In the genomic region with DNA sequence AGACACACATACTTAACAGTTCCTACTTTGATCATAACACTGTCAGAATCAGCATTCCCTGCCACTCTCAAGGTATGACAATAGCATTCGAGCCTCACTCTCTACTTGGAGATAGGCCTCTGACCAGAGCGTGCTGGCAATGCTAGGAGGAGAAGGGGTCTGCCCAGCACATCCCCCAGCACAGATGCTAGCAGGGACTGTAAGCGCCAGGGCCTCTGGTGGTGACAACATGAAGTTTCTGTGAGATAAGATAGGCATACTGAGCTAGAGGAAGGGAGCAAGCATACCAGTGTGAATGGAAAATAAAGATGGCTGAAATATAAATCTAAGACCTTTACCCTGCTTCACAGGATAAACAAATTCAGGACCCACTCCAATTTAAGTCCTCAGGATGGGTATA, we compare ENCODE assay signal across 23 mouse cellular contexts. TPM values are rescaled to one million over a fixed set of nuclear protein-coding genes. Genes with fewer than 3 reads are reported as not detected.
A peak's percentile ranks its signal among the peaks of the same experiment; 100 is the strongest.
DNase-seq lines count a peak whose midpoint lies in the region; ATAC-seq and TF ChIP-seq lines count a peak whose summit lies in the region.
"Had no signal": no experiment of that assay in that cellular context is flagged by ENCODE, and none has a peak within 500 bp of the region (broad histone marks: within the 10 kb centered on the region; RNA-seq: fewer than 3 reads in every experiment).

No protein-coding gene starts in this region.

- no peak overlapping the region for H3K4me3 ChIP-seq in forebrain, postnatal 0 days (ENCODE audit: low read depth, low read length)
- no peak overlapping the region for H3K4me3 ChIP-seq in forebrain, embryonic 14.5 days (ENCODE audit: low read depth, low read length)
- no peak overlapping the region for H3K4me3 ChIP-seq in heart, embryonic 16.5 days (ENCODE audit: low read length)
- H3K4me3 ChIP-seq in liver, embryonic 16.5 days (ENCODE audit: low read depth, low read length), result no peak overlapping the region
- H3K4me3 ChIP-seq in hindbrain, embryonic 13.5 days, result no peak overlapping the region
- H3K4me3 ChIP-seq: gastrocnemius, adult 2 months; midbrain, embryonic 15.5 days; myocyte had no signal

- no peaks in the 10 kb centered on the region for H3K27me3 ChIP-seq in forebrain, postnatal 0 days (ENCODE audit: insufficient read depth, low read length)
- H3K27me3 ChIP-seq in forebrain, embryonic 14.5 days (replicated peaks; ENCODE audit: control insufficient read depth, insufficient read depth, low read length), result no peaks in the 10 kb centered on the region
- H3K27me3 ChIP-seq in heart, embryonic 16.5 days (ENCODE audit: control insufficient read depth, insufficient read depth, low read length), result no peaks in the 10 kb centered on the region
- H3K27me3 ChIP-seq in liver, embryonic 16.5 days (ENCODE audit: control insufficient read depth, insufficient read depth, low read depth, low read length), result no peaks in the 10 kb centered on the region
- H3K27me3 ChIP-seq in hindbrain, embryonic 13.5 days, result no peaks in the 10 kb centered on the region
- H3K27me3 ChIP-seq: midbrain, embryonic 15.5 days; Patski had no signal

- H3K9ac ChIP-seq in forebrain, postnatal 0 days, result no peak overlapping the region
- no peak overlapping the region for H3K9ac ChIP-seq in forebrain, embryonic 14.5 days (ENCODE audit: low read length)
- no peak overlapping the region for H3K9ac ChIP-seq in heart, embryonic 16.5 days (ENCODE audit: low read length)
- peak overlapping the region; percentile 25; the same call in 1 of the 2 replicates for H3K9ac ChIP-seq in liver, embryonic 16.5 days (ENCODE audit: low read depth, low read length)
- H3K9ac ChIP-seq in hindbrain, embryonic 13.5 days, result no peak overlapping the region
- H3K9ac ChIP-seq: midbrain, embryonic 15.5 days had no signal

- peak; percentile 30; the same call in 1 of the 2 replicates for ATAC-seq in forebrain, postnatal 0 days
- ATAC-seq in forebrain, embryonic 14.5 days, result no peak
- ATAC-seq in heart, embryonic 16.5 days (replicated peaks; ENCODE audit: extremely low read depth, insufficient read depth, low FRiP score), result peak; percentile 82
- 0 out of 2 replicates have a peak, but pooled peaks have one; percentile 32 for ATAC-seq in common myeloid progenitor, adult 5-6 weeks (replicated peaks; ENCODE audit: low read depth, poor library complexity, severe bottlenecking)
- peak; percentile 92 for ATAC-seq in liver, embryonic 16.5 days (ENCODE audit: low read depth)
- no peak for ATAC-seq in hindbrain, embryonic 13.5 days (ENCODE audit: low FRiP score)
- ATAC-seq: hindbrain, embryonic 16.5 days; midbrain, embryonic 15.5 days; Patski had no signal

- TF ChIP-seq CTCF in forebrain, postnatal 0 days (IDR thresholded peaks at IDR 0.05; ENCODE audit: low read depth), result no peak; the same call in 1 of the 2 replicates

- H3K9me3 ChIP-seq in forebrain, postnatal 0 days (ENCODE audit: low read length), result no peaks in the 10 kb centered on the region
- no peaks in the 10 kb centered on the region for H3K9me3 ChIP-seq in forebrain, embryonic 14.5 days (replicated peaks; ENCODE audit: control insufficient read depth, low read length)
- H3K9me3 ChIP-seq in heart, embryonic 16.5 days (replicated peaks; ENCODE audit: control insufficient read depth, low read length), result no peaks in the 10 kb centered on the region
- no peaks in the 10 kb centered on the region for H3K9me3 ChIP-seq in liver, embryonic 16.5 days (replicated peaks; ENCODE audit: control insufficient read depth, low read length)
- no peaks in the 10 kb centered on the region for H3K9me3 ChIP-seq in hindbrain, embryonic 13.5 days
- H3K9me3 ChIP-seq: midbrain, embryonic 15.5 days had no signal

- H3K4me2 ChIP-seq in forebrain, postnatal 0 days (ENCODE audit: low read depth), result no peak overlapping the region
- H3K4me2 ChIP-seq in forebrain, embryonic 14.5 days (ENCODE audit: low read length), result no peak overlapping the region
- no peak overlapping the region for H3K4me2 ChIP-seq in heart, embryonic 16.5 days (ENCODE audit: low read depth, low read length)
- H3K4me2 ChIP-seq in liver, embryonic 16.5 days (ENCODE audit: low read depth, low read length), result no peak overlapping the region
- no peak overlapping the region for H3K4me2 ChIP-seq in hindbrain, embryonic 13.5 days
- H3K4me2 ChIP-seq: midbrain, embryonic 15.5 days had no signal

- peaks cover 25% of the 10 kb centered on the region for H3K36me3 ChIP-seq in forebrain, postnatal 0 days (ENCODE audit: insufficient read depth)
- H3K36me3 ChIP-seq in forebrain, embryonic 14.5 days (ENCODE audit: control insufficient read depth, insufficient read depth, low read length), result peaks cover 41% of the 10 kb centered on the region
- peaks cover 28% of the 10 kb centered on the region for H3K36me3 ChIP-seq in heart, embryonic 16.5 days (ENCODE audit: control insufficient read depth, insufficient read depth)
- peaks cover 36% of the 10 kb centered on the region for H3K36me3 ChIP-seq in liver, embryonic 16.5 days (ENCODE audit: control insufficient read depth, insufficient read depth)
- peaks cover 44% of the 10 kb centered on the region for H3K36me3 ChIP-seq in hindbrain, embryonic 13.5 days

- WGBS in forebrain, postnatal 0 days, result 87% methylated on average over 3 of the region's 3 CpGs
- WGBS in forebrain, embryonic 14.5 days, result 93% methylated on average over 3 of the region's 3 CpGs
- 27% methylated on average over 3 of the region's 3 CpGs for WGBS in heart, embryonic 16.5 days
- 22% methylated on average over 3 of the region's 3 CpGs for WGBS in liver, embryonic 16.5 days (ENCODE audit: insufficient replicate concordance)
- 90% methylated on average over 3 of the region's 3 CpGs for WGBS in hindbrain, embryonic 13.5 days

- no peak overlapping the region for H3K27ac ChIP-seq in forebrain, postnatal 0 days (ENCODE audit: low read depth, low read length)
- no peak overlapping the region for H3K27ac ChIP-seq in forebrain, embryonic 14.5 days (ENCODE audit: low read depth, low read length)
- H3K27ac ChIP-seq in heart, embryonic 16.5 days (ENCODE audit: low read length), result no peak overlapping the region
- H3K27ac ChIP-seq in liver, embryonic 16.5 days (ENCODE audit: low read length), result peak overlapping the region; percentile 63; the same call in 1 of the 2 replicates
- H3K27ac ChIP-seq in hindbrain, embryonic 13.5 days, result no peak overlapping the region
- H3K27ac ChIP-seq: gastrocnemius, adult 2 months; midbrain, embryonic 15.5 days had no signal

- no peak for DNase-seq in forebrain, postnatal 0 days
- DNase-seq in forebrain, embryonic 14.5 days (ENCODE audit: low spot score), result no peak
- no peak for DNase-seq in heart, postnatal 4 days
- no peak for DNase-seq in gastrocnemius, postnatal 14 days
- DNase-seq: adrenal gland, adult 8-10 months; cerebellum, postnatal 14 days; embryo, embryonic 11 days; gastrocnemius, adult 2 months; heart, postnatal 14 days; kidney, adult 8-10 months; kidney, postnatal 25 days; right cerebral cortex, postnatal 14 days; spleen, adult 18-20 months; thymus, adult 2 months had no signal

- intact Hi-C loops in gastrocnemius, postnatal 14 days (cut with DNase I; ENCODE audit: low total_unique reads), result no loop called here

- no peaks in the 10 kb centered on the region for H3K4me1 ChIP-seq in forebrain, postnatal 0 days (ENCODE audit: insufficient read depth)
- peaks cover 17% of the 10 kb centered on the region for H3K4me1 ChIP-seq in forebrain, embryonic 14.5 days (ENCODE audit: control insufficient read depth, insufficient read depth, low read length)
- H3K4me1 ChIP-seq in heart, embryonic 16.5 days (ENCODE audit: control insufficient read depth, insufficient read depth, low read length), result peaks cover 5% of the 10 kb centered on the region; the same call in 1 of the 2 replicates
- peaks cover 23% of the 10 kb centered on the region for H3K4me1 ChIP-seq in liver, embryonic 16.5 days (ENCODE audit: control insufficient read depth, low read depth, low read length)
- peaks cover 9% of the 10 kb centered on the region; the same call in 1 of the 2 replicates for H3K4me1 ChIP-seq in hindbrain, embryonic 13.5 days (replicated peaks)

RNA-seq across cellular contexts. Expression of a gene that starts 12.7 kb away (rescaled TPM):
- total RNA-seq in forebrain, postnatal 0 days (2014; rRNA removed), result 0.10 and 0.38 TPM in 2 replicates
- 0.16 and 0.27 TPM in 2 replicates for polyA plus RNA-seq in forebrain, postnatal 0 days (2015; fragmentation: Nextera tagmentation; extraction: Ambion mirVana)
- polyA plus RNA-seq in forebrain, embryonic 14.5 days (2014; fragmentation: Nextera tagmentation; extraction: Ambion mirVana), result 0.28 and 0.36 TPM in 2 replicates
- 0.71 and 0.79 TPM in 2 replicates for polyA plus RNA-seq in heart, embryonic 16.5 days (2015; fragmentation: Nextera tagmentation; extraction: Ambion mirVana)
- total RNA-seq in heart, postnatal 4 days (2021), result under 1 TPM; 0.31 to 0.34 TPM
- 5.2 TPM in 1 of 2 replicates, not detected in the other for total RNA-seq in common myeloid progenitor, adult 5-6 weeks (2017)
- 3.8 and 4.1 TPM in 2 replicates for polyA plus RNA-seq in liver, embryonic 16.5 days (2015; fragmentation: Nextera tagmentation; extraction: Ambion mirVana)
- under 1 TPM in 1 of 2 experiments, not detected in 1; 0.23 TPM for total RNA-seq in gastrocnemius, postnatal 14 days (2021)
- polyA plus RNA-seq in hindbrain, embryonic 13.5 days (2015; fragmentation: Nextera tagmentation; extraction: Ambion mirVana), result 0.10 and 0.43 TPM in 2 replicates
- total RNA-seq: left cerebral cortex, postnatal 25 days had no signal

RNA-seq across cellular contexts. Expression of a gene that starts 18.8 kb away (rescaled TPM):
- total RNA-seq in forebrain, postnatal 0 days (2014; rRNA removed), result 46.6 and 48.7 TPM in 2 replicates
- polyA plus RNA-seq in forebrain, postnatal 0 days (2015; fragmentation: Nextera tagmentation; extraction: Ambion mirVana), result 38.8 and 47.0 TPM in 2 replicates
- 27.1 and 39.0 TPM in 2 replicates for polyA plus RNA-seq in forebrain, embryonic 14.5 days (2014; fragmentation: Nextera tagmentation; extraction: Ambion mirVana)
- polyA plus RNA-seq in heart, embryonic 16.5 days (2015; fragmentation: Nextera tagmentation; extraction: Ambion mirVana), result 27.1 and 29.2 TPM in 2 replicates
- 10 to 100 TPM; 16.7 to 16.9 TPM for total RNA-seq in heart, postnatal 4 days (2021)
- 35.3 and 36.7 TPM in 2 replicates for total RNA-seq in common myeloid progenitor, adult 5-6 weeks (2017)
- 76.4 and 79.6 TPM in 2 replicates for polyA plus RNA-seq in liver, embryonic 16.5 days (2015; fragmentation: Nextera tagmentation; extraction: Ambion mirVana)
- total RNA-seq in gastrocnemius, postnatal 14 days (2021), result 1 to 10 TPM; 4.8 to 7.2 TPM
- 50.9 and 52.4 TPM in 2 replicates for polyA plus RNA-seq in hindbrain, embryonic 13.5 days (2015; fragmentation: Nextera tagmentation; extraction: Ambion mirVana)

RNA-seq across cellular contexts. Expression of a gene that starts 40.7 kb away (rescaled TPM):
- 109 and 120 TPM in 2 replicates for total RNA-seq in forebrain, postnatal 0 days (2014; rRNA removed)
- 104 and 118 TPM in 2 replicates for polyA plus RNA-seq in forebrain, postnatal 0 days (2015; fragmentation: Nextera tagmentation; extraction: Ambion mirVana)
- 157 and 172 TPM in 2 replicates for polyA plus RNA-seq in forebrain, embryonic 14.5 days (2014; fragmentation: Nextera tagmentation; extraction: Ambion mirVana)
- polyA plus RNA-seq in heart, embryonic 16.5 days (2015; fragmentation: Nextera tagmentation; extraction: Ambion mirVana), result 77.0 and 85.5 TPM in 2 replicates
- 10 to 100 TPM; 41.6 to 41.8 TPM for total RNA-seq in heart, postnatal 4 days (2021)
- total RNA-seq in common myeloid progenitor, adult 5-6 weeks (2017), result 120 and 122 TPM in 2 replicates
- polyA plus RNA-seq in liver, embryonic 16.5 days (2015; fragmentation: Nextera tagmentation; extraction: Ambion mirVana), result 69.9 and 73.7 TPM in 2 replicates
- 10 to 100 TPM; 17.7 to 22.6 TPM for total RNA-seq in gastrocnemius, postnatal 14 days (2021)
- 146 and 148 TPM in 2 replicates for polyA plus RNA-seq in hindbrain, embryonic 13.5 days (2015; fragmentation: Nextera tagmentation; extraction: Ambion mirVana)

RNA-seq across cellular contexts. Expression of a gene that starts 49.4 kb away (rescaled TPM):
- 8.1 and 9.8 TPM in 2 replicates for total RNA-seq in forebrain, postnatal 0 days (2014; rRNA removed)
- polyA plus RNA-seq in forebrain, postnatal 0 days (2015; fragmentation: Nextera tagmentation; extraction: Ambion mirVana), result 3.2 and 5.3 TPM in 2 replicates
- polyA plus RNA-seq in forebrain, embryonic 14.5 days (2014; fragmentation: Nextera tagmentation; extraction: Ambion mirVana), result 1.0 and 1.5 TPM in 2 replicates
- 0.05 and 0.12 TPM in 2 replicates for polyA plus RNA-seq in heart, embryonic 16.5 days (2015; fragmentation: Nextera tagmentation; extraction: Ambion mirVana)
- total RNA-seq in heart, postnatal 4 days (2021), result not detected
- not detected in 2 replicates for total RNA-seq in common myeloid progenitor, adult 5-6 weeks (2017)
- 0.02 TPM in 1 of 2 replicates, not detected in the other for polyA plus RNA-seq in liver, embryonic 16.5 days (2015; fragmentation: Nextera tagmentation; extraction: Ambion mirVana)
- total RNA-seq in gastrocnemius, postnatal 14 days (2021), result under 1 TPM in 1 of 2 experiments, not detected in 1; 0.18 TPM
- 3.0 and 3.5 TPM in 2 replicates for polyA plus RNA-seq in hindbrain, embryonic 13.5 days (2015; fragmentation: Nextera tagmentation; extraction: Ambion mirVana)
- total RNA-seq: gastrocnemius, adult 2 months; heart, postnatal 14 days had no signal
- polyA plus RNA-seq: thymus, adult 2 months had no signal

Comparison
In these comparisons a context has a peak if more than half of its experiments do, and no peak if none do; other contexts are left out.
1. ATAC-seq: peak in forebrain, postnatal 0 days (single experiment), heart, embryonic 16.5 days (single experiment), common myeloid progenitor, adult 5-6 weeks (single experiment) and liver, embryonic 16.5 days (single experiment); none in forebrain, embryonic 14.5 days (single experiment) and hindbrain, embryonic 13.5 days (single experiment).